In genomic region chr5:99287647-99288185, GRCm38 (mm10) we compare ENCODE assay signal across 16 mouse cellular contexts.
DNase-seq lines count a peak whose midpoint lies in the region; ATAC-seq lines count a peak whose summit lies in the region.
"Had no signal": no experiment of that assay in that cellular context is flagged by ENCODE, and none has a peak within 500 bp of the region (broad histone marks: within the 10 kb centered on the region; RNA-seq: fewer than 3 reads in every experiment).

No protein-coding gene starts in this region.

- ATAC-seq in frontal cortex, adult (ENCODE audit: low TSS enrichment): peak; percentile 76
- ATAC-seq: CD4-positive, CD25-positive, alpha-beta regulatory T cell, adult 4 months; forebrain, embryonic 14.5 days had no signal

- DNase-seq in frontal cortex, postnatal 25 days (ENCODE audit: low spot score in 2 of 2): no peak
- peak; percentile 14 to 46 for DNase-seq in lung, adult 18-20 months
- DNase-seq in lung, postnatal 4 days: no peak
- DNase-seq in right cerebral cortex, adult 18-20 months: peak; percentile 57
- no peak for DNase-seq in right cerebral cortex, postnatal 14 days
- DNase-seq in telencephalon, adult 2 months (ENCODE audit: low read depth, low spot score): peak; percentile 43
- DNase-seq in cerebellum, postnatal 14 days: no peak
- DNase-seq: adrenal gland, postnatal 10 days; B cell, adult 2 months; cerebellum, adult 11-12 months; cerebellum, adult 9-10 months; gastrocnemius, postnatal 14 days; heart, postnatal 36 days had no signal

Comparison
In these comparisons a context has a peak if more than half of its experiments do, and no peak if none do; other contexts are left out.
1. DNase-seq: peak in lung, adult 18-20 months (2 of 2), right cerebral cortex, adult 18-20 months (single experiment) and telencephalon, adult 2 months (single experiment); none in frontal cortex, postnatal 25 days (0 of 2), lung, postnatal 4 days (0 of 2), right cerebral cortex, postnatal 14 days (single experiment) and cerebellum, postnatal 14 days (0 of 2).